Mouse (Mus musculus): ENCODE measurements at regions not wholly inside any gene's neighbourhood (a gene's known extent, or its start where the extent isn't known, plus 50 kb on each side); places are given as distances from the start of the nearest gene placed in this dataset.

- no peak for TF ChIP-seq ZC3H11A (IDR thresholded peaks at IDR 0.05; ENCODE audit: low read depth, low read length)
- TF ChIP-seq MYC (IDR thresholded peaks at IDR 0.05; ENCODE audit: low read depth, low read length) = no peak
- TF ChIP-seq POLR2AphosphoS2 (IDR thresholded peaks at IDR 0.05; ENCODE audit: low read length) = no peak
- no peak for TF ChIP-seq POLR2AphosphoS5 (IDR thresholded peaks at IDR 0.05; ENCODE audit: borderline replicate concordance, low read depth, low read length)
- no peak for TF ChIP-seq USF1 (IDR thresholded peaks at IDR 0.05; ENCODE audit: low read depth, low read length)
- no peak for TF ChIP-seq SIN3A (IDR thresholded peaks at IDR 0.05; ENCODE audit: low read length)
- H3K27me3 ChIP-seq (ENCODE audit: control insufficient read depth in 1 of 2, insufficient read depth in 2 of 2, low read length in 2 of 2) = no peaks in the 10 kb centered on the region
Observed at GRCm38 (mm10) chr1:41905971-41906370, 789.6 kb upstream of the Pou3f3 start.

DNA sequence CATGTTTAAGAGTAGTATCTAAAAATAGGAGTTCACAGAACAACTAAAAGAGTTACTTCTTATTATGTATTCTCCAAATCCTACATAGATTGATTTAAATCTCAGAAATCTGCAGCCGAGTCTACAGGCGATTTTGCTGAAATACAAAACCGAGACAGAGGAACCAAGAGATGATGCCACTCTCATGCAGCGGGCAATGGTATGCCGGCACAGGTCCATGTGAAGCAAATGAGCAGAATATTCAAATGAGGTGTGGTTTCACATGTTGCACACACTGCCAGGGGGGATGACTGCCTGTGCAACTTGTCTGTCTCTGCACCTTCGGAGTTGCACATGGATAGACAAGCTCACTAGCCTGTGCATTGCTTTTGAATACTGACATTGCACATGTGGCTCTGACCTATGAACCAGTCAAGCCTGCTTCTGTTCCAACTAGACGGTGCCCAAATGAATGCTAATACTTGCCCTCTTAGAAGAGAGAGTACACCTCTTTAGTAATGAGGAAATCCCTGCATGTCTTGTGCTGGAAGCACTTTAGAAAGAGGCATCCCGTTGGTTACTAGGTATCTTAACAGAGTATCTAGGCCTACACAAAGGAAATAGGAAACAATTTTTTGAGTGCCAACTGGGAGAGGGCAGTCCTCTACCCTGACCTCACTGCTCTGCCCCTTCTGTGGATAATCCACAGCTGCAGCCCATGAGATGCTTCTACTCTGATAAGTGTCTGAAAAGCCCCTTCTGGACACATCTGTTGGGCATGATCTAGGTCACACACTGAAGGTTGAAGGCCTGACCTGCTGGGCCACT is 787.4 kb upstream of the Pou3f3 start:
- H3K9me3 ChIP-seq (replicated peaks; ENCODE audit: insufficient read depth, low read length) = no peaks in the 10 kb centered on the region
- H3K4me1 ChIP-seq (ENCODE audit: control insufficient read depth in 1 of 2, insufficient read depth in 2 of 2, low read length in 2 of 2) = no peaks in the 10 kb centered on the region
- no peak overlapping the region for H3K4me3 ChIP-seq (ENCODE audit: control insufficient read depth in 1 of 2, insufficient read depth in 1 of 2, low read depth in 2 of 2, low read length in 2 of 2)
- no peaks in the 10 kb centered on the region for H3K79me2 ChIP-seq (ENCODE audit: control insufficient read depth, insufficient read depth, low read length, poor library complexity)
- no peaks in the 10 kb centered on the region for H3K27me3 ChIP-seq (ENCODE audit: control insufficient read depth in 1 of 2, insufficient read depth in 2 of 2, low read length in 2 of 2)
- H3K36me3 ChIP-seq (ENCODE audit: control insufficient read depth in 1 of 2, insufficient read depth in 2 of 2, low read length in 2 of 2) = no peaks in the 10 kb centered on the region
- no peak for TF ChIP-seq NRF1 (IDR thresholded peaks at IDR 0.05; ENCODE audit: insufficient read depth, low read depth, low read length, poor library complexity, severe bottlenecking)
- DNase-seq (ENCODE audit: low read depth, low spot score) = no peak
- H3K9ac ChIP-seq (ENCODE audit: control insufficient read depth, low read depth, low read length, poor library complexity, severe bottlenecking) = no peak overlapping the region
- no peak overlapping the region for H3K27ac ChIP-seq (ENCODE audit: control insufficient read depth, low read depth, low read length)

More at GRCm38 (mm10) chr1:41905971-41906370, 789.6 kb upstream of the Pou3f3 start:
- no peaks in the 10 kb centered on the region for H3K9me3 ChIP-seq (replicated peaks; ENCODE audit: insufficient read depth, low read length)
- no peak for DNase-seq (ENCODE audit: low read depth, low spot score)
- H3K9ac ChIP-seq (ENCODE audit: control insufficient read depth, low read depth, low read length, poor library complexity, severe bottlenecking) = no peak overlapping the region
- H3K36me3 ChIP-seq (ENCODE audit: control insufficient read depth in 1 of 2, insufficient read depth in 2 of 2, low read length in 2 of 2) = no peaks in the 10 kb centered on the region
- no peak overlapping the region for H3K27ac ChIP-seq (ENCODE audit: control insufficient read depth, low read depth, low read length)
- no peaks in the 10 kb centered on the region for H3K79me2 ChIP-seq (ENCODE audit: control insufficient read depth, insufficient read depth, low read length, poor library complexity)
- H3K4me1 ChIP-seq (ENCODE audit: control insufficient read depth in 1 of 2, insufficient read depth in 2 of 2, low read length in 2 of 2) = no peaks in the 10 kb centered on the region
- H3K4me3 ChIP-seq (ENCODE audit: control insufficient read depth in 1 of 2, insufficient read depth in 1 of 2, low read depth in 2 of 2, low read length in 2 of 2) = no peak overlapping the region

- H3K4me1 ChIP-seq (ENCODE audit: control insufficient read depth in 1 of 2, insufficient read depth in 2 of 2, low read length in 2 of 2) = no peaks in the 10 kb centered on the region
- H3K27me3 ChIP-seq (ENCODE audit: control insufficient read depth in 1 of 2, insufficient read depth in 2 of 2, low read length in 2 of 2) = no peaks in the 10 kb centered on the region
- no peak overlapping the region for H3K4me3 ChIP-seq (ENCODE audit: control insufficient read depth in 1 of 2, insufficient read depth in 1 of 2, low read depth in 2 of 2, low read length in 2 of 2)
- no peak overlapping the region for H3K9ac ChIP-seq (ENCODE audit: control insufficient read depth, low read depth, low read length, poor library complexity, severe bottlenecking)
- no peaks in the 10 kb centered on the region for H3K79me2 ChIP-seq (ENCODE audit: control insufficient read depth, insufficient read depth, low read length, poor library complexity)
- no peak overlapping the region for H3K27ac ChIP-seq (ENCODE audit: control insufficient read depth, low read depth, low read length)
- H3K9me3 ChIP-seq (replicated peaks; ENCODE audit: insufficient read depth, low read length) = no peaks in the 10 kb centered on the region
- TF ChIP-seq SIN3A (IDR thresholded peaks at IDR 0.05; ENCODE audit: low read length) = no peak
- no peaks in the 10 kb centered on the region for H3K36me3 ChIP-seq (ENCODE audit: control insufficient read depth in 1 of 2, insufficient read depth in 2 of 2, low read length in 2 of 2)
- no peak for DNase-seq (ENCODE audit: low read depth, low spot score)
Observed at GRCm38 (mm10) chr1:41908808-41909110, 786.8 kb upstream of the Pou3f3 start.

DNA sequence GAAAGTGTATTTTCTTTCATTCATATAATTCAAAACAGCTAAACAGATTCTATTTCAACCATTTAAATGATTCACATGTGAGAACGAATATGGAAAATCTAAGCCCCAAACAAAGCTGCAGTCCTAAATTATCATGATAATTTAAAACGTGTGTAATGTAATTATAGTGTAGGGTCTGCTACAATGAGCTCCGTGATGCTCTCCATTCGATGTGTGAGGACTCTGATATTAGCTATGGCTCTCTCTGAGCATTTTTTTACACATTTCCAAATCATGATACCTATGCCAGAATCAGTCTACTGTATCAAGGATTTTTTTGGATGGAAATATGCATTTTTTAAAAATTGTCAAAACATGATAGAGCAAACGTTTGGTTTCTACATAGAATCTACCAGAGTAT is 785.8 kb upstream of the Pou3f3 start:
- DNase-seq (ENCODE audit: low read depth, low spot score) = no peak
- H3K36me3 ChIP-seq (ENCODE audit: control insufficient read depth in 1 of 2, insufficient read depth in 2 of 2, low read length in 2 of 2) = no peaks in the 10 kb centered on the region
- H3K4me1 ChIP-seq (ENCODE audit: control insufficient read depth in 1 of 2, insufficient read depth in 2 of 2, low read length in 2 of 2) = no peaks in the 10 kb centered on the region
- TF ChIP-seq GATA1 (IDR thresholded peaks at IDR 0.05; ENCODE audit: low read depth, low read length) = no peak
- TF ChIP-seq POLR2AphosphoS5 (IDR thresholded peaks at IDR 0.05; ENCODE audit: borderline replicate concordance, low read depth, low read length) = no peak
- TF ChIP-seq NELFE (IDR thresholded peaks at IDR 0.05; ENCODE audit: low read depth, low read length) = no peak
- no peak for TF ChIP-seq ETS1 (IDR thresholded peaks at IDR 0.05; ENCODE audit: low read depth, low read length)
- TF ChIP-seq MXI1 (IDR thresholded peaks at IDR 0.05; ENCODE audit: low read depth, low read length) = no peak
- no peak for TF ChIP-seq ELF1 (IDR thresholded peaks at IDR 0.05; ENCODE audit: low read depth, low read length)
- no peak for TF ChIP-seq CTCF (IDR thresholded peaks at IDR 0.05 in 2 of 3, conservative IDR thresholded peaks at IDR 0.05 in 1 of 3; ENCODE audit: control insufficient read depth in 1 of 3, insufficient read depth in 1 of 3, low read depth in 2 of 3, low read length in 3 of 3, poor library complexity in 1 of 3, severe bottlenecking in 1 of 3)
- no peak for TF ChIP-seq SIN3A (IDR thresholded peaks at IDR 0.05; ENCODE audit: low read length)
- H3K27me3 ChIP-seq (ENCODE audit: control insufficient read depth in 1 of 2, insufficient read depth in 2 of 2, low read length in 2 of 2) = no peaks in the 10 kb centered on the region
- H3K79me2 ChIP-seq (ENCODE audit: control insufficient read depth, insufficient read depth, low read length, poor library complexity) = no peaks in the 10 kb centered on the region
- no peak overlapping the region for H3K9ac ChIP-seq (ENCODE audit: control insufficient read depth, low read depth, low read length, poor library complexity, severe bottlenecking)
- no peak overlapping the region for H3K27ac ChIP-seq (ENCODE audit: control insufficient read depth, low read depth, low read length)
- H3K9me3 ChIP-seq (replicated peaks; ENCODE audit: insufficient read depth, low read length) = no peaks in the 10 kb centered on the region
- no peak overlapping the region for H3K4me3 ChIP-seq (ENCODE audit: control insufficient read depth in 1 of 2, insufficient read depth in 1 of 2, low read depth in 2 of 2, low read length in 2 of 2)

Measured in MEL (cell line).